Mouse (Mus musculus): ENCODE results near the gene Notch1. TPM values are rescaled to one million over a fixed set of nuclear protein-coding genes. Genes with fewer than 3 reads are reported as not detected.

Gene Notch1
- total RNA-seq, 2 experiments from 2014 or later = 31.4 to 38.0 TPM

GRCm38 (mm10) chr2:26533249-26533648 is 16.8 kb upstream of the Notch1 start:
- no peak for DNase-seq (ENCODE audit: extremely low spot score in 1 of 2, low spot score in 1 of 2)

GRCm38 (mm10) chr2:26531829-26532228 is 15.4 kb upstream of the Notch1 start:
- DNase-seq (ENCODE audit: extremely low spot score in 1 of 2, low spot score in 1 of 2) = no peak

- DNase-seq (ENCODE audit: extremely low spot score in 1 of 2, low spot score in 1 of 2) = no peak
Observed at GRCm38 (mm10) chr2:26529881-26530280, 13.4 kb upstream of the Notch1 start.

GRCm38 (mm10) chr2:26529221-26529805 is 12.8 kb upstream of the Notch1 start:
- no peak for DNase-seq (ENCODE audit: extremely low spot score in 1 of 2, low spot score in 1 of 2)

GRCm38 (mm10) chr2:26526443-26527257 is 10.2 kb upstream of the Notch1 start:
- DNase-seq (ENCODE audit: extremely low spot score in 1 of 2, low spot score in 1 of 2) = no peak

GRCm38 (mm10) chr2:26525355-26526018 is 9.0 kb upstream of the Notch1 start:
- DNase-seq (ENCODE audit: extremely low spot score in 1 of 2, low spot score in 1 of 2) = no peak

GRCm38 (mm10) chr2:26522327-26522726 is 5.9 kb upstream of the Notch1 start:
- DNase-seq (ENCODE audit: extremely low spot score in 1 of 2, low spot score in 1 of 2) = no peak

GRCm38 (mm10) chr2:26519753-26520152 is 3.3 kb upstream of the Notch1 start:
- DNase-seq (ENCODE audit: extremely low spot score in 1 of 2, low spot score in 1 of 2) = no peak

GRCm38 (mm10) chr2:26516987-26517386 is 524 bp upstream of the Notch1 start:
- no peak for DNase-seq (ENCODE audit: extremely low spot score in 1 of 2, low spot score in 1 of 2)

- no peak for DNase-seq (ENCODE audit: extremely low spot score in 1 of 2, low spot score in 1 of 2)
Observed at GRCm38 (mm10) chr2:26515335-26515734, 1.1 kb downstream of the Notch1 start.

GRCm38 (mm10) chr2:26513105-26513745 is 3.2 kb downstream of the Notch1 start:
- DNase-seq (ENCODE audit: extremely low spot score in 1 of 2, low spot score in 1 of 2) = no peak

GRCm38 (mm10) chr2:26508661-26509060 is 7.8 kb downstream of the Notch1 start:
- DNase-seq (ENCODE audit: extremely low spot score in 1 of 2, low spot score in 1 of 2) = no peak

- DNase-seq (ENCODE audit: extremely low spot score in 1 of 2, low spot score in 1 of 2) = no peak
Observed at GRCm38 (mm10) chr2:26507961-26508391, 8.5 kb downstream of the Notch1 start.

- peak in 1 of 2 experiments; percentile 31 for DNase-seq (ENCODE audit: extremely low spot score in 1 of 2, low spot score in 1 of 2)
Observed at GRCm38 (mm10) chr2:26507481-26507886, 9.0 kb downstream of the Notch1 start.

- DNase-seq (ENCODE audit: extremely low spot score in 1 of 2, low spot score in 1 of 2) = no peak
Observed at GRCm38 (mm10) chr2:26506746-26507280, 9.7 kb downstream of the Notch1 start.

GRCm38 (mm10) chr2:26504772-26505480 is 11.5 kb downstream of the Notch1 start:
- no peak for DNase-seq (ENCODE audit: extremely low spot score in 1 of 2, low spot score in 1 of 2)

GRCm38 (mm10) chr2:26503661-26504575 is 12.5 kb downstream of the Notch1 start:
- DNase-seq (ENCODE audit: extremely low spot score in 1 of 2, low spot score in 1 of 2) = peak in 1 of 2 experiments; percentile 53

- no peak for DNase-seq (ENCODE audit: extremely low spot score in 1 of 2, low spot score in 1 of 2)
Observed at GRCm38 (mm10) chr2:26502863-26503631, 13.4 kb downstream of the Notch1 start.
